Mouse (Mus musculus): ENCODE measurements around the gene Rex1bd.

DNA sequence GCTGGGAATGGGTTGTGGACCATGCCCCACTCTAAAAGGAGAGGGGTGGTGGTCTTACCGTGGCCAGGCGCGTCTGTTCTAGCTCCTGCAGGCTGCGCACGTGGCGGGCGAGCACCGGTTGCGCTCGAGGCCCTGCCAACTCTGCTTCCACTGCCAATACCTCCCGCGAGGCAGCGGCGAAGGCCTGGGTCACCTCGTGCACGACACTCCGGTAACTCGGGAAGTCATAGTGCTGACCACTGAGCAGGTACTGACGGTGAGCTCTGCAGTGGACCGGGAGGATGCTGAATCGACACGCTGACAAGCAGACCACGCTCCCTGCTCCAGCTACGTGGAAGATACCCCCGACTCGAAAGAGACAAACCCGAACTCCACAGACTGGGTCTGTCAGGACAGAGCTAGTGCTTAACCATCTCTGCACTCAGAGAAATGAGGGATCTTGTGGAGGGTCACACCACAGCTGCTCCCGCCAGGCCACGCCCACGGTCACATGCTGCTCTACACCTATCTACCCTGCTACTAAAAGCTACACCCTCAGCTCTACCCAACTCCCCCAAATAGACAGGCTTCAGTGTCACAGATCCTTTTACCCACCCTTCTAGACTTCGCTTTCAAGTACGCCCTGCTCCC, 739 bp downstream of the Rex1bd start:
- TF ChIP-seq CTCF (IDR thresholded peaks at IDR 0.05; ENCODE audit: extremely low read depth, insufficient read depth, low read length), result no peak
- no peak for TF ChIP-seq POLR2A (IDR thresholded peaks at IDR 0.05; ENCODE audit: extremely low read depth, insufficient read depth, low read length)
